Mouse (Mus musculus) midbrain, postnatal 0 days (tissue): ENCODE data around the gene Cacng7. TPM values are rescaled to one million over a fixed set of nuclear protein-coding genes. Genes with fewer than 3 reads are reported as not detected.

Source experiments
- ATAC-seq: fragments of 200-750 bp; cut with Nextera tagmentation; 2 replicates; pipeline ENCODE4 v1.8.0; 2017; ENCODE audit warnings: moderate number of reproducible peaks, mild to moderate bottlenecking, moderate TSS enrichment, moderate library complexity; ENCODE audit not compliant: low FRiP score
- DNase-seq: peaks from one replicate; pipeline ENCODE4 v3.0.0-alpha.2; 2015; ENCODE audit warnings: low spot score
- H3K27ac ChIP-seq: fragments of 300-500 bp; sonication (generic); 2 replicates; pipeline ENCODE4 v1.5.1; 2014; ENCODE audit warnings: low read depth, mild to moderate bottlenecking, low read length, mixed read lengths
- H3K27me3 ChIP-seq: fragments of 300-500 bp; sonication (generic); 2 replicates; pipeline ENCODE4 v1.6.1; 2014; ENCODE audit warnings: low read length, control low read depth, mixed read lengths; ENCODE audit not compliant: insufficient read depth
- H3K36me3 ChIP-seq: fragments of 300-500 bp; sonication (generic); 2 replicates; pipeline ENCODE4 v1.6.1; 2014; ENCODE audit warnings: low read length, control low read depth, mixed read lengths; ENCODE audit not compliant: insufficient read depth
- H3K4me1 ChIP-seq: fragments of 300-500 bp; sonication (generic); 2 replicates; pipeline ENCODE4 v1.6.1; 2014; ENCODE audit warnings: mild to moderate bottlenecking, control low read depth, antibody characterized with exemption, low read length, mixed read lengths; ENCODE audit not compliant: insufficient read depth
- H3K4me2 ChIP-seq: fragments of 300-500 bp; sonication (generic); 2 replicates; pipeline ENCODE4 v1.6.1; 2014; ENCODE audit warnings: low read depth, mild to moderate bottlenecking, low read length, mixed read lengths; ENCODE audit not compliant: poor library complexity, severe bottlenecking
- H3K4me3 ChIP-seq: fragments of 300-500 bp; sonication (generic); 2 replicates; pipeline ENCODE4 v1.5.1; 2014; ENCODE audit warnings: low read depth, mild to moderate bottlenecking, low read length, moderate library complexity
- H3K9ac ChIP-seq: fragments of 300-500 bp; sonication (generic); replicated peaks from 2 replicates; pipeline ENCODE4 v1.6.1; 2014; ENCODE audit warnings: mild to moderate bottlenecking, low read length, moderate library complexity, mixed read lengths; ENCODE audit not compliant: poor library complexity, severe bottlenecking
- H3K9me3 ChIP-seq: fragments of 300-500 bp; sonication (generic); 2 replicates; pipeline ENCODE4 v1.6.1; 2016; ENCODE audit warnings: low read length, control low read depth
- CTCF ChIP-seq: IDR thresholded peaks from 2 replicates; pipeline ENCODE4 v1.5.1; 2016; ENCODE audit warnings: antibody characterized with exemption, mild to moderate bottlenecking
- WGBS: fragments of 180-500 bp; shearing (Covaris S2); extraction: QIAGEN DNeasy Blood & Tissue Kit; methylation state at CpG from one replicate; pipeline ENCODE4 v1.1.7; 2014; 5-methylcytosine and 5-hydroxymethylcytosine counted together
- polyA plus RNA-seq: library from polyadenylated mRNA; unstranded; fragments of >200 nt; fragmentation: Nextera tagmentation; extraction: Ambion mirVana; gene quantifications from 2 replicates; pipeline ENCODE4 v1.2.1, GENCODE M21; 2015
- total RNA-seq: library from RNA; depleted of rRNA; stranded (reverse); fragments of >200 nt; gene quantifications from 2 replicates; pipeline ENCODE4 v1.2.3, GENCODE M21; 2014

The Cacng7 gene
- total and polyA plus RNA-seq, 2 experiments from 2014 or later, result 3.7 to 115 TPM

- Histone ChIP-seq H3K9ac (peak overlapping the region; percentile 66), H3K27ac (no peak overlapping the region), H3K4me3 (peak overlapping the region; percentile 55), H3K4me2 (peak overlapping the region; percentile 91), H3K27me3 (no peaks in the 10 kb centered on the region), H3K4me1 (peaks cover 2% of the 10 kb centered on the region; the same call in 1 of the 2 replicates), H3K36me3 (0 out of 2 replicates have a peak, but pooled peaks cover 6% of the 10 kb centered on the region), H3K9me3 (no peaks in the 10 kb centered on the region)
- 5% methylated on average over 10 of the region's 10 CpGs for WGBS
- no peak for TF ChIP-seq CTCF
- DNase-seq (peak; percentile 12), ATAC-seq (peak; percentile 15)
Measured at GRCm38 (mm10) chr7:3304298-3304697, 28.5 kb upstream of the Cacng7 start.

DNA sequence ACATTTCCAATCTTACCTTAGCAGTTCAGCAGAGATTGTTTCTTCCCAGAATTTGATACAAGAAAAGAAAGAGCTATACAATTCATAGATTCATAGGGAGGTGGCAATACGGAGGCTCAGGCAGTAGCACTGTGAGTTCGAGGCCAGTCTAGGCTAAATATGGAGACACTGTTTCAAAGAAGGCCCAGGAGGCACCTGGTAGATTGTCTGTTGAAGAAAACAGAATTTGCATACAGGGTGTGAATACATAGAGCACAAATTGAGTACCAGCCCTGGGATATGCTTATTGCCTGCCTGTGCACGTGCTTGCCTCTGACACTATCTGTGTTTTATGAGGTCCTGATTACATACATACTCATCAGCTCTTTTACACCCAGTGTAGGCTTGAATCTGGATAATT, 26.4 kb upstream of the Cacng7 start:
- no peak for DNase-seq
- Histone ChIP-seq H3K36me3 (peaks cover 6% of the 10 kb centered on the region), H3K4me1 (peaks cover 2% of the 10 kb centered on the region; the same call in 1 of the 2 replicates), H3K9me3 (no peaks in the 10 kb centered on the region), H3K27me3 (no peaks in the 10 kb centered on the region), H3K4me3 (no peak overlapping the region), H3K27ac (no peak overlapping the region), H3K9ac (no peak overlapping the region), H3K4me2 (no peak overlapping the region)
- TF ChIP-seq CTCF, result no peak
- 81% methylated on average over 3 of the region's 3 CpGs for WGBS
- no peak for ATAC-seq

GRCm38 (mm10) chr7:3308646-3309045, 24.1 kb upstream of the Cacng7 start:
- no peak for DNase-seq
- 82% methylated on average over 4 of the region's 4 CpGs for WGBS

GRCm38 (mm10) chr7:3310233-3310632, 22.5 kb upstream of the Cacng7 start:
- TF ChIP-seq CTCF, result no peak
- DNase-seq (no peak), ATAC-seq (no peak)
- H3K36me3 ChIP-seq, result peaks cover 12% of the 10 kb centered on the region
- 97% methylated on average over 7 of the region's 7 CpGs for WGBS
- no peak overlapping the region for H3K9ac ChIP-seq
- H3K27me3 ChIP-seq, result no peaks in the 10 kb centered on the region
- no peaks in the 10 kb centered on the region for H3K9me3 ChIP-seq
- no peaks in the 10 kb centered on the region for H3K4me1 ChIP-seq
- no peak overlapping the region for H3K4me2 ChIP-seq
- H3K27ac ChIP-seq, result no peak overlapping the region
- H3K4me3 ChIP-seq, result no peak overlapping the region

More at GRCm38 (mm10) chr7:3308646-3309045, 24.1 kb upstream of the Cacng7 start:
- no peak for TF ChIP-seq CTCF
- Histone ChIP-seq H3K27me3 (no peaks in the 10 kb centered on the region), H3K4me2 (no peak overlapping the region), H3K4me1 (no peaks in the 10 kb centered on the region), H3K4me3 (no peak overlapping the region), H3K9ac (no peak overlapping the region), H3K36me3 (peaks cover 7% of the 10 kb centered on the region), H3K9me3 (no peaks in the 10 kb centered on the region), H3K27ac (no peak overlapping the region)
- no peak for ATAC-seq

DNA sequence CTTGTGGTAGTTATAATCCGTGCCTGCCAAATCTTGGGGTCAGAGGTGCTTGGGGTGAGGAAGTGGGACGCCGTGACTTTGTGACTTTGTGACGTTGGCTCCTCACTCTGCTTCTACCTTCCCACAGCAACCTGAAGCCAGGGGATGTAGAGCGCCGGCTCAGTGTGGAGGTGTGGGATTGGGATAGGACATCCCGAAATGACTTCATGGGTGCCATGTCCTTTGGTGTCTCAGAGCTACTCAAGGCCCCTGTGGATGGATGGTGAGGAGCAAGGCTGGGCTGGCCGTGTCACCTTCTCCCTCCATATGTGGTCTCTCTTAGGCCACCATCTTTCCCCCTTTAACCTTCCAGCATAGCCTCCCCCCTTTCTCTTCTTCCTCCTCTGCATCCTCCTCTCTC, 19.2 kb upstream of the Cacng7 start:
- Histone ChIP-seq H3K9ac (no peak overlapping the region), H3K9me3 (no peaks in the 10 kb centered on the region), H3K4me2 (no peak overlapping the region), H3K27ac (no peak overlapping the region), H3K36me3 (peaks cover 12% of the 10 kb centered on the region), H3K27me3 (no peaks in the 10 kb centered on the region), H3K4me1 (no peaks in the 10 kb centered on the region), H3K4me3 (no peak overlapping the region)
- ATAC-seq (peak; percentile 4; the same call in 1 of the 2 replicates), DNase-seq (no peak)
- no peak for TF ChIP-seq CTCF
- WGBS, result 91% methylated on average over 8 of the region's 8 CpGs

- Histone ChIP-seq H3K4me1 (no peaks in the 10 kb centered on the region), H3K27me3 (no peaks in the 10 kb centered on the region), H3K4me2 (no peak overlapping the region), H3K9ac (no peak overlapping the region), H3K27ac (no peak overlapping the region), H3K36me3 (peaks cover 12% of the 10 kb centered on the region), H3K4me3 (no peak overlapping the region), H3K9me3 (no peaks in the 10 kb centered on the region)
- 66% methylated on average over 5 of the region's 5 CpGs for WGBS
- peak; percentile 25; the same call in 1 of the 2 replicates for ATAC-seq
- no peak for TF ChIP-seq CTCF
- peak; percentile 63 for DNase-seq
Measured at GRCm38 (mm10) chr7:3314121-3314520, 18.6 kb upstream of the Cacng7 start.
